Mouse (Mus musculus) forebrain, embryonic 12.5 days (tissue): ENCODE measurements around the gene Rab7. TPM values are rescaled to one million over a fixed set of nuclear protein-coding genes. Genes with fewer than 3 reads are reported as not detected.
A peak's percentile ranks its signal among the peaks of the same experiment; 100 is the strongest.
"Not testable (repeated sequence)": the region's sequence is repeated elsewhere in the genome, so short reads cannot be mapped to it uniquely, and the experiment has no call there.

Experiments
- ATAC-seq: fragments of 200-750 bp; cut with Nextera tagmentation; 2 replicates; pipeline ENCODE4 v1.8.0; 2017; ENCODE audit warnings: moderate TSS enrichment; ENCODE audit not compliant: low FRiP score
- H3K27ac ChIP-seq: fragments of 300-500 bp; sonication (generic); 2 replicates; pipeline ENCODE4 v1.5.1; 2016; ENCODE audit warnings: mild to moderate bottlenecking
- H3K27me3 ChIP-seq: fragments of 300-500 bp; sonication (generic); 2 replicates; pipeline ENCODE4 v1.6.1; 2016; ENCODE audit warnings: mild to moderate bottlenecking
- H3K36me3 ChIP-seq: fragments of 300-500 bp; sonication (generic); replicated peaks from 2 replicates; pipeline ENCODE4 v1.6.1; 2016; ENCODE audit warnings: mild to moderate bottlenecking
- H3K4me1 ChIP-seq: fragments of 300-500 bp; sonication (generic); 2 replicates; pipeline ENCODE4 v1.6.1; 2016
- H3K4me2 ChIP-seq: fragments of 300-500 bp; sonication (generic); 2 replicates; pipeline ENCODE4 v1.6.1; 2016; ENCODE audit warnings: mild to moderate bottlenecking, moderate library complexity
- H3K4me3 ChIP-seq: fragments of 300-500 bp; sonication (generic); replicated peaks from 2 replicates; pipeline ENCODE4 v1.5.1; 2016; ENCODE audit warnings: mild to moderate bottlenecking
- H3K9ac ChIP-seq: fragments of 300-500 bp; sonication (generic); 2 replicates; pipeline ENCODE4 v1.6.1; 2016; ENCODE audit warnings: mild to moderate bottlenecking
- H3K9me3 ChIP-seq: fragments of 300-500 bp; sonication (generic); 2 replicates; pipeline ENCODE4 v1.6.1; 2016
- WGBS: fragments of 180-500 bp; shearing (Covaris S2); methylation state at CpG from one replicate; pipeline ENCODE4 v1.1.7; 2016; 5-methylcytosine and 5-hydroxymethylcytosine counted together
- polyA plus RNA-seq: library from polyadenylated mRNA; unstranded; fragments of >200 nt; fragmentation: Nextera tagmentation; extraction: Ambion mirVana; gene quantifications from 2 replicates; pipeline ENCODE4 v1.2.1, GENCODE M21; 2016

Gene Rab7
- polyA plus RNA-seq, 1 experiment from 2014 or later = 206 TPM

GRCm38 (mm10) chr6:87992733-87993132 lies 52.3 kb downstream of the Rab7 start:
- 7% methylated on average over 6 of the region's 6 CpGs for whole genome bisulfite sequencing
- H3K9me3 ChIP-seq = no peaks in the 10 kb centered on the region
- no peak overlapping the region for H3K4me2 ChIP-seq
- H3K36me3 ChIP-seq = peaks cover 4% of the 10 kb centered on the region
- peak overlapping the region; percentile 37; the same call in 1 of the 2 replicates for H3K27ac ChIP-seq
- H3K27me3 ChIP-seq = no peaks in the 10 kb centered on the region
- H3K4me3 ChIP-seq = no peak overlapping the region
- no peak for ATAC-seq
- no peak overlapping the region for H3K9ac ChIP-seq
- H3K4me1 ChIP-seq = peaks cover 33% of the 10 kb centered on the region

GRCm38 (mm10) chr6:87991886-87992285 lies 53.2 kb downstream of the Rab7 start:
- Histone ChIP-seq H3K27me3 (no peaks in the 10 kb centered on the region), H3K4me2 (no peak overlapping the region), H3K36me3 (peaks cover 12% of the 10 kb centered on the region), H3K4me1 (peaks cover 33% of the 10 kb centered on the region), H3K4me3 (no peak overlapping the region), H3K9ac (no peak overlapping the region; the same call in 1 of the 2 replicates), H3K27ac (peak overlapping the region; percentile 61), H3K9me3 (no peaks in the 10 kb centered on the region)
- 76% methylated on average over 1 of the region's 1 CpGs for WGBS
- ATAC-seq = no peak

GRCm38 (mm10) chr6:87991216-87991615 lies 53.9 kb downstream of the Rab7 start:
- Histone ChIP-seq H3K27ac (no peak overlapping the region), H3K4me3 (no peak overlapping the region), H3K4me2 (no peak overlapping the region), H3K36me3 (peaks cover 16% of the 10 kb centered on the region), H3K9ac (no peak overlapping the region), H3K27me3 (no peaks in the 10 kb centered on the region), H3K9me3 (no peaks in the 10 kb centered on the region), H3K4me1 (peaks cover 33% of the 10 kb centered on the region)
- ATAC-seq = no peak
- WGBS = 76% methylated on average over 4 of the region's 4 CpGs

DNA sequence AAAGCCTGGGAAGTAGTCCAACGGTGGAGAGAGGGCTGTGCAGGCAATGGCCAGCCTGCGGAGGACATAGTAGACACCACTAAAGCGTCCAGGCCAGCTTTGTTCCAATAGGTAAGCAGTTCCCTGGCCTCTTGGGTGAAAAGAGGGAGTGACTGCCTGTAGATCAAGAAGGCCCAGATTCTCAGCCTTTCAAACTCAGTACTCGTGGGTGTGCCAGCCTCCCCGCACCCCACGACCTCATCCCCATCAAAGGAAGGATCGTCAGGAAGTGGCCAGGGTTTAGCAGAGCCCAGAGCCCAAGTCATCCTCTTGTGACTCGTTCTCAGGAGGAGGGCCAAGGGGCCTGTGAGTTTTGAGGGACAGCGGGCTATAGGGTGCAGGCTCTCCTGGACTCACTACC lies 62.6 kb downstream of the Rab7 start:
- peaks cover 37% of the 10 kb centered on the region for H3K36me3 ChIP-seq
- peak overlapping the region; percentile 97; the same call in 1 of the 2 replicates for H3K27ac ChIP-seq
- peaks cover 21% of the 10 kb centered on the region for H3K4me1 ChIP-seq
- no peaks in the 10 kb centered on the region for H3K9me3 ChIP-seq
- ATAC-seq = no peak
- 72% methylated on average over 9 of the region's 9 CpGs for WGBS
- peak overlapping the region; percentile 99 for H3K9ac ChIP-seq
- H3K27me3 ChIP-seq = no peaks in the 10 kb centered on the region
- H3K4me3 ChIP-seq = peak overlapping the region; percentile 98
- H3K4me2 ChIP-seq = peak overlapping the region; percentile 68

GRCm38 (mm10) chr6:87981547-87982256 lies 63.4 kb downstream of the Rab7 start, which contains the start of gene H1fx:
H1fx (minus strand) TSS chr6:87981637.
- peak within 1 kb of the TSS; percentile 98 for H3K4me3 ChIP-seq
- peak within 1 kb of the TSS; percentile 97 for H3K27ac ChIP-seq
- peak within 1 kb of the TSS; percentile 68 for H3K4me2 ChIP-seq
- peaks cover 21% of the 10 kb centered on the region for H3K4me1 ChIP-seq
- H3K9ac ChIP-seq = peak within 1 kb of the TSS; percentile 99
- no peaks in the 10 kb centered on the region for H3K9me3 ChIP-seq
- H3K36me3 ChIP-seq = peaks cover 30% of the 10 kb centered on the region
- WGBS = under 1% methylated on average over 36 of the region's 55 CpGs
- peak; percentile 85 for ATAC-seq
- no peaks in the 10 kb centered on the region for H3K27me3 ChIP-seq

DNA sequence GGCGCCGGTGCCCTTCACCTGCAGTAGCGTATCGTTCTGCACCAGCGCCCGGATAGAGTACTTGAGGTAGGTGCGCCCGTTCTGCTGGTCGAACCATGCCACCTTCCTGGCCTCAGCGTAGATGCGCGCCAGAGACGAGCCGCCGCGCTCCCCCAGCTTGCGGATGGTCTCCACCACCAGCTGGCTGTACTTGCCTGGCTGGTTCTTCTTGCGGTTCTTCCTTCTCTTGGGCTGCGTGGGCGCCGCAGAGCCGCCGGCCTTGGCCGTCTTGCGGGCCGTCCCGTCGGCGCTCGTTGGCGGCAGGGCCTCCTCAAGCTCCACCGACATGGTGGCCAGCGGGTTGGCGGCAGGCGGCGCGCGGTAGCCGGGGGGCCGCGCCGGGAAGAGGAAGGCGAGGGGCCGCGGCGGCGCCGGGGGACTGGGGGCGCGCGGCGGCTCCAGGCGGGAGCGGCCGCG lies 64.0 kb downstream of the Rab7 start:
- under 1% methylated on average over 41 of the region's 56 CpGs for WGBS
- ATAC-seq = peak; percentile 52

DNA sequence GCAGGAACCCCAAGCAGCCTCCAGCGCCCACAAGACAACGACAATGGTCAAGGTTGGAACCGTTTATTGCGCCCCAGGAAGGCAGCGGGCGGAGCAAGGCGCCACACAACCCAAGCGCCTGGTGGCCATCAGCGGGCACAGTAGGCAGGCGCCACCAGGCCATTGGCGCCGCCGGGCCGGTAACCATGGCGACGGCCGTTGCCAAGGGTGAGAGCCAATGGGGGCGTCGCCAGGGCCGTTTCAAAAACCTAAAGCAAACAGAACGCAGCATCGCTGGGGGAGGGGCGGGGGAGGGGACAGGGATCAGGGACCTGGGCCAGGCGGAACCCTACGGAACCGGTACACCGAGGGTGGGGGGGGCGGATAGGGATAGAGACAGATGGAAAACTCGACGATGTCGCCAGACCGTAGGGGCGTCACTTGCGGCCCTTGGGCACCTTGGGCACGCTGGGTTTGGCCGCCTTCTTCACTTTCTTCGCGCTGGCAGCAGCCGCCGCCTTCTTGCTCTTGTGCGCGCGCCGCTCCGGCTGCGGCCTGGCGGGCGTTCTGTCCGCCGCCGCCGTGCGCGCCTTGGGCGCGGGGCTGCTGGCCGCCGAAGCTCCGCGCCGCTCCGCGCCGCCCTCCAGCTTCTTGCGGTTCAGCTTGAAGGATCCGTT lies 64.6 kb downstream of the Rab7 start:
- H3K36me3 ChIP-seq = peaks cover 22% of the 10 kb centered on the region
- ATAC-seq = peak; percentile 92
- H3K4me2 ChIP-seq = peak overlapping the region; percentile 68
- H3K4me3 ChIP-seq = peak overlapping the region; percentile 98
- no peaks in the 10 kb centered on the region for H3K27me3 ChIP-seq
- H3K9ac ChIP-seq = peak overlapping the region; percentile 99
- H3K4me1 ChIP-seq = peaks cover 21% of the 10 kb centered on the region
- H3K9me3 ChIP-seq = no peaks in the 10 kb centered on the region
- peak overlapping the region; percentile 97 for H3K27ac ChIP-seq
- WGBS = under 1% methylated on average over 66 of the region's 66 CpGs

More for the DNA sequence above, 64.0 kb downstream of the Rab7 start:
- no peaks in the 10 kb centered on the region for H3K9me3 ChIP-seq
- H3K27ac ChIP-seq = peak overlapping the region; percentile 97
- H3K27me3 ChIP-seq = no peaks in the 10 kb centered on the region
- peak overlapping the region; percentile 99 for H3K9ac ChIP-seq
- H3K4me3 ChIP-seq = peak overlapping the region; percentile 98
- H3K4me2 ChIP-seq = peak overlapping the region; percentile 68
- peaks cover 21% of the 10 kb centered on the region for H3K4me1 ChIP-seq
- peaks cover 25% of the 10 kb centered on the region for H3K36me3 ChIP-seq

DNA sequence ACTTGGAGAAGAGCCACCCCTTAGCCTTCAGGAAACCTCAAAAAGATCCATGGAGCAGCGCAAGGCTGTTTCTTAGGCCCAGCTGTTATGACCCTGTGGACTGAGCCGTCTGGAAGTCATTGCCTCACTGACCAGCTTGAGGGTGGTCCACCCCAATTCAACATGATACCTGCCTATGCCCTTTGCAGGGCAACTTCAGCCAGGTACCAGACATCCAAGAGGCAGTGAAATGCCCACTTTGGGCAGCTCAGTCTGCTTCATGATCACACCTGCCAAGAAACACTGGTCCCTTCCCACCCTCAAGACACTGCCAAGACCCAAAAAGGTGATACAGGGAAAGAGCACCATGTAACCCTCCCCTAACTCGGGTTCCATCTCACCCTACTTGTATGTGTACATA lies 65.3 kb downstream of the Rab7 start:
- Histone ChIP-seq H3K4me1 (peaks cover 21% of the 10 kb centered on the region), H3K27me3 (no peaks in the 10 kb centered on the region), H3K9ac (peak overlapping the region; percentile 99), H3K36me3 (peaks cover 16% of the 10 kb centered on the region), H3K4me3 (peak overlapping the region; percentile 98), H3K27ac (peak overlapping the region; percentile 97), H3K4me2 (peak overlapping the region; percentile 68), H3K9me3 (no peaks in the 10 kb centered on the region)
- WGBS = 67% methylated on average over 3 of the region's 3 CpGs
- peak; percentile 4; the same call in 1 of the 2 replicates for ATAC-seq

GRCm38 (mm10) chr6:87970041-87970440 lies 75.0 kb downstream of the Rab7 start:
- Histone ChIP-seq H3K4me3 (no peak overlapping the region), H3K27me3 (no peaks in the 10 kb centered on the region), H3K9me3 (no peaks in the 10 kb centered on the region), H3K4me2 (no peak overlapping the region), H3K4me1 (no peaks in the 10 kb centered on the region), H3K27ac (no peak overlapping the region), H3K36me3 (no peaks in the 10 kb centered on the region), H3K9ac (no peak overlapping the region)
- ATAC-seq = no peak
- WGBS = 30% methylated on average over 2 of the region's 2 CpGs

GRCm38 (mm10) chr6:87962457-87962856 lies 82.6 kb downstream of the Rab7 start:
- not testable (repeated sequence) for H3K27me3 ChIP-seq, H3K36me3 ChIP-seq, H3K4me2 ChIP-seq, ATAC-seq, H3K9ac ChIP-seq, H3K4me3 ChIP-seq, H3K27ac ChIP-seq, H3K4me1 ChIP-seq
- peaks cover 13% of the 10 kb centered on the region for H3K9me3 ChIP-seq
- 69% methylated on average over 4 of the region's 4 CpGs for WGBS
